Mouse (Mus musculus): ENCODE data around the gene Rsad2.

- TF ChIP-seq CTCF (IDR thresholded peaks at IDR 0.05) (no peak), POLR2A (IDR thresholded peaks at IDR 0.05; ENCODE audit: insufficient read depth, low read depth, low read length) (no peak)
Observed at GRCm38 (mm10) chr12:26446377-26447045, 9.7 kb downstream of the Rsad2 start.

Measured in heart, adult 2 months (tissue).